Mouse (Mus musculus): ENCODE results near the gene Kcnn3. TPM values are rescaled to one million over a fixed set of nuclear protein-coding genes. Genes with fewer than 3 reads are reported as not detected.

Gene Kcnn3
- polyA plus RNA-seq, 1 experiment from 2014 or later: 8.5 TPM

GRCm38 (mm10) chr3:89592809-89593208, 72.8 kb downstream of the Kcnn3 start:
- no peak for ATAC-seq (ENCODE audit: low FRiP score)
- WGBS: 62% methylated on average over 11 of the region's 11 CpGs
- Histone ChIP-seq H3K4me2 (no peak overlapping the region), H3K36me3 (no peaks in the 10 kb centered on the region), H3K4me1 (peaks cover 29% of the 10 kb centered on the region), H3K4me3 (replicated peaks) (no peak overlapping the region), H3K27ac (replicated peaks) (peak overlapping the region; percentile 79; the same call in 1 of the 2 replicates), H3K9ac (replicated peaks) (no peak overlapping the region), H3K27me3 (replicated peaks) (no peaks in the 10 kb centered on the region), H3K9me3 (replicated peaks) (no peaks in the 10 kb centered on the region)

- Histone ChIP-seq H3K9ac (replicated peaks) (no peak overlapping the region), H3K27me3 (replicated peaks) (no peaks in the 10 kb centered on the region), H3K4me3 (replicated peaks) (no peak overlapping the region), H3K9me3 (replicated peaks) (no peaks in the 10 kb centered on the region), H3K4me1 (peaks cover 29% of the 10 kb centered on the region), H3K4me2 (no peak overlapping the region), H3K36me3 (no peaks in the 10 kb centered on the region), H3K27ac (replicated peaks) (no peak overlapping the region)
- 86% methylated on average over 10 of the region's 10 CpGs for WGBS
- ATAC-seq (ENCODE audit: low FRiP score): no peak
Observed at GRCm38 (mm10) chr3:89593524-89593923, 73.6 kb downstream of the Kcnn3 start.

- ATAC-seq (ENCODE audit: low FRiP score): no peak
- Histone ChIP-seq H3K27me3 (replicated peaks) (no peaks in the 10 kb centered on the region), H3K36me3 (no peaks in the 10 kb centered on the region), H3K4me1 (peaks cover 9% of the 10 kb centered on the region), H3K9me3 (replicated peaks) (no peaks in the 10 kb centered on the region), H3K27ac (replicated peaks) (no peak overlapping the region), H3K4me2 (no peak overlapping the region), H3K4me3 (replicated peaks) (no peak overlapping the region), H3K9ac (replicated peaks) (no peak overlapping the region)
- 90% methylated on average over 7 of the region's 7 CpGs for WGBS
Observed at GRCm38 (mm10) chr3:89598361-89598760, 78.4 kb downstream of the Kcnn3 start.

GRCm38 (mm10) chr3:89598967-89599366, 79.0 kb downstream of the Kcnn3 start:
- H3K36me3 ChIP-seq: no peaks in the 10 kb centered on the region
- H3K4me3 ChIP-seq (replicated peaks): no peak overlapping the region
- H3K27ac ChIP-seq (replicated peaks): no peak overlapping the region
- no peaks in the 10 kb centered on the region for H3K9me3 ChIP-seq (replicated peaks)
- no peak for ATAC-seq (ENCODE audit: low FRiP score)
- H3K27me3 ChIP-seq (replicated peaks): no peaks in the 10 kb centered on the region
- WGBS: 94% methylated on average over 7 of the region's 7 CpGs
- peaks cover 9% of the 10 kb centered on the region for H3K4me1 ChIP-seq
- H3K4me2 ChIP-seq: no peak overlapping the region
- H3K9ac ChIP-seq (replicated peaks): no peak overlapping the region

- peak overlapping the region; percentile 46; the same call in 1 of the 2 replicates for H3K27ac ChIP-seq (replicated peaks)
- no peak for ATAC-seq (ENCODE audit: low FRiP score)
Observed at GRCm38 (mm10) chr3:89601060-89601459, 81.1 kb downstream of the Kcnn3 start.

GRCm38 (mm10) chr3:89603300-89603699, 83.3 kb downstream of the Kcnn3 start:
- Histone ChIP-seq H3K4me3 (replicated peaks) (no peak overlapping the region), H3K27me3 (replicated peaks) (no peaks in the 10 kb centered on the region), H3K9me3 (replicated peaks) (no peaks in the 10 kb centered on the region), H3K4me2 (no peak overlapping the region), H3K9ac (replicated peaks) (no peak overlapping the region), H3K4me1 (peaks cover 34% of the 10 kb centered on the region), H3K27ac (replicated peaks) (no peak overlapping the region), H3K36me3 (no peaks in the 10 kb centered on the region)
- 94% methylated on average over 5 of the region's 5 CpGs for WGBS
- no peak for ATAC-seq (ENCODE audit: low FRiP score)

More at GRCm38 (mm10) chr3:89601060-89601459, 81.1 kb downstream of the Kcnn3 start:
- Histone ChIP-seq H3K36me3 (no peaks in the 10 kb centered on the region), H3K9me3 (replicated peaks) (no peaks in the 10 kb centered on the region), H3K9ac (replicated peaks) (no peak overlapping the region), H3K4me2 (no peak overlapping the region), H3K27me3 (replicated peaks) (no peaks in the 10 kb centered on the region), H3K4me1 (peaks cover 26% of the 10 kb centered on the region), H3K4me3 (replicated peaks) (no peak overlapping the region)
- WGBS: 25% methylated on average over 7 of the region's 7 CpGs

GRCm38 (mm10) chr3:89605235-89605634, 85.3 kb downstream of the Kcnn3 start:
- Histone ChIP-seq H3K9ac (replicated peaks) (no peak overlapping the region), H3K27me3 (replicated peaks) (no peaks in the 10 kb centered on the region), H3K9me3 (replicated peaks) (no peaks in the 10 kb centered on the region), H3K4me3 (replicated peaks) (no peak overlapping the region), H3K4me2 (no peak overlapping the region), H3K4me1 (peaks cover 32% of the 10 kb centered on the region), H3K36me3 (no peaks in the 10 kb centered on the region), H3K27ac (replicated peaks) (peak overlapping the region; percentile 42)
- 34% methylated on average over 5 of the region's 5 CpGs for WGBS
- peak; percentile 52 for ATAC-seq (ENCODE audit: low FRiP score)

- H3K27ac ChIP-seq (replicated peaks): peak overlapping the region; percentile 13; the same call in 1 of the 2 replicates
Observed at GRCm38 (mm10) chr3:89607327-89607726, 87.4 kb downstream of the Kcnn3 start.

GRCm38 (mm10) chr3:89612048-89612447, 92.1 kb downstream of the Kcnn3 start:
- H3K4me3 ChIP-seq (replicated peaks): no peak overlapping the region
- no peaks in the 10 kb centered on the region for H3K9me3 ChIP-seq (replicated peaks)
- no peak overlapping the region for H3K4me2 ChIP-seq
- WGBS: 80% methylated on average over 5 of the region's 5 CpGs
- H3K9ac ChIP-seq (replicated peaks): no peak overlapping the region
- no peaks in the 10 kb centered on the region for H3K36me3 ChIP-seq
- H3K27ac ChIP-seq (replicated peaks): no peak overlapping the region
- no peaks in the 10 kb centered on the region for H3K27me3 ChIP-seq (replicated peaks)
- peaks cover 34% of the 10 kb centered on the region for H3K4me1 ChIP-seq
- ATAC-seq (ENCODE audit: low FRiP score): no peak

More at GRCm38 (mm10) chr3:89607327-89607726, 87.4 kb downstream of the Kcnn3 start:
- no peaks in the 10 kb centered on the region for H3K9me3 ChIP-seq (replicated peaks)
- WGBS: 47% methylated on average over 1 of the region's 1 CpGs
- no peaks in the 10 kb centered on the region for H3K36me3 ChIP-seq
- peaks cover 27% of the 10 kb centered on the region for H3K4me1 ChIP-seq
- no peaks in the 10 kb centered on the region for H3K27me3 ChIP-seq (replicated peaks)
- H3K4me3 ChIP-seq (replicated peaks): no peak overlapping the region
- H3K4me2 ChIP-seq: no peak overlapping the region
- ATAC-seq (ENCODE audit: low FRiP score): no peak
- H3K9ac ChIP-seq (replicated peaks): no peak overlapping the region

GRCm38 (mm10) chr3:89613526-89614523, 93.9 kb downstream of the Kcnn3 start:
- no peaks in the 10 kb centered on the region for H3K9me3 ChIP-seq (replicated peaks)
- H3K4me2 ChIP-seq: peak overlapping the region; percentile 15; the same call in 1 of the 2 replicates
- peak overlapping the region; percentile 78 for H3K27ac ChIP-seq (replicated peaks)
- peaks cover 27% of the 10 kb centered on the region for H3K4me1 ChIP-seq
- no peak overlapping the region for H3K4me3 ChIP-seq (replicated peaks)
- H3K9ac ChIP-seq (replicated peaks): no peak overlapping the region
- H3K27me3 ChIP-seq (replicated peaks): no peaks in the 10 kb centered on the region
- H3K36me3 ChIP-seq: no peaks in the 10 kb centered on the region
- ATAC-seq (ENCODE audit: low FRiP score): peak; percentile 87
- 24% methylated on average over 18 of the region's 18 CpGs for WGBS

GRCm38 (mm10) chr3:89616861-89617260, 96.9 kb downstream of the Kcnn3 start:
- Histone ChIP-seq H3K27me3 (replicated peaks) (no peaks in the 10 kb centered on the region), H3K9ac (replicated peaks) (no peak overlapping the region), H3K27ac (replicated peaks) (no peak overlapping the region), H3K4me1 (peaks cover 30% of the 10 kb centered on the region), H3K4me2 (no peak overlapping the region), H3K36me3 (no peaks in the 10 kb centered on the region), H3K4me3 (replicated peaks) (no peak overlapping the region), H3K9me3 (replicated peaks) (no peaks in the 10 kb centered on the region)
- ATAC-seq (ENCODE audit: low FRiP score): no peak
- 70% methylated on average over 6 of the region's 6 CpGs for WGBS

GRCm38 (mm10) chr3:89617360-89617759, 97.4 kb downstream of the Kcnn3 start:
- H3K4me1 ChIP-seq: peaks cover 28% of the 10 kb centered on the region
- no peak overlapping the region for H3K4me2 ChIP-seq
- no peak overlapping the region for H3K9ac ChIP-seq (replicated peaks)
- H3K27ac ChIP-seq (replicated peaks): no peak overlapping the region
- H3K27me3 ChIP-seq (replicated peaks): no peaks in the 10 kb centered on the region
- ATAC-seq (ENCODE audit: low FRiP score): no peak
- H3K36me3 ChIP-seq: no peaks in the 10 kb centered on the region
- H3K9me3 ChIP-seq (replicated peaks): no peaks in the 10 kb centered on the region
- H3K4me3 ChIP-seq (replicated peaks): no peak overlapping the region
- WGBS: 93% methylated on average over 2 of the region's 2 CpGs
